ENCODE assay signal across 13 mouse cellular contexts in genomic region chr5:151248671-151249620, GRCm38 (mm10). TPM values are rescaled to one million over a fixed set of nuclear protein-coding genes. Genes with fewer than 3 reads are reported as not detected.
DNase-seq lines count a peak whose midpoint lies in the region; ATAC-seq lines count a peak whose summit lies in the region.
"Had no signal": no experiment of that assay in that cellular context is flagged by ENCODE, and none has a peak within 500 bp of the region (broad histone marks: within the 10 kb centered on the region; RNA-seq: fewer than 3 reads in every experiment).

No protein-coding gene starts in this region.

- peak; percentile 16 for DNase-seq in embryo, embryonic 10 days (ENCODE audit: low spot score)
- DNase-seq in embryo, embryonic 9.5 days (ENCODE audit: extremely low spot score) = no peak
- no peak for DNase-seq in hindbrain, embryonic 11.5 days (ENCODE audit: low spot score)
- peak; percentile 47 for DNase-seq in brain, adult 2 months (ENCODE audit: low read depth, low spot score)
- no peak for DNase-seq in gastrocnemius, postnatal 10 days
- DNase-seq in cerebellum, adult 11-12 months = no peak
- DNase-seq: adrenal gland, adult 8-10 months; cerebellum, adult 9-11 months had no signal

- peak; percentile 59; the same call in 1 of the 2 replicates for ATAC-seq in hindbrain, embryonic 15.5 days (ENCODE audit: low FRiP score, low read depth)
- no peak for ATAC-seq in hindbrain, embryonic 11.5 days (ENCODE audit: low FRiP score)
- peak; percentile 91 for ATAC-seq in liver, embryonic 16.5 days (ENCODE audit: low read depth)
- ATAC-seq: intestine, embryonic 16.5 days had no signal

- H3K36me3 ChIP-seq in hindbrain, embryonic 15.5 days = no peaks in the 10 kb centered on the region
- no peaks in the 10 kb centered on the region for H3K36me3 ChIP-seq in hindbrain, embryonic 11.5 days (ENCODE audit: control insufficient read depth, insufficient read depth, low read length)
- H3K36me3 ChIP-seq in liver, embryonic 16.5 days (ENCODE audit: control insufficient read depth, insufficient read depth) = no peaks in the 10 kb centered on the region
- H3K36me3 ChIP-seq: G1E; limb, embryonic 13.5 days had no signal

- no peak overlapping the region for H3K27ac ChIP-seq in hindbrain, embryonic 15.5 days (replicated peaks)
- H3K27ac ChIP-seq in hindbrain, embryonic 11.5 days (ENCODE audit: low read depth, low read length) = no peak overlapping the region
- peak overlapping the region; percentile 65 for H3K27ac ChIP-seq in liver, embryonic 16.5 days (ENCODE audit: low read length)
- H3K27ac ChIP-seq: limb, embryonic 13.5 days had no signal

- H3K9ac ChIP-seq in hindbrain, embryonic 15.5 days = no peak overlapping the region
- H3K9ac ChIP-seq in hindbrain, embryonic 11.5 days (ENCODE audit: low read depth, low read length) = no peak overlapping the region
- no peak overlapping the region for H3K9ac ChIP-seq in liver, embryonic 16.5 days (ENCODE audit: low read depth, low read length)
- H3K9ac ChIP-seq: limb, embryonic 13.5 days had no signal

- H3K4me1 ChIP-seq in hindbrain, embryonic 15.5 days (replicated peaks) = peaks cover 3% of the 10 kb centered on the region; the same call in 1 of the 2 replicates
- H3K4me1 ChIP-seq in hindbrain, embryonic 11.5 days (replicated peaks; ENCODE audit: control insufficient read depth, insufficient read depth, low read length) = no peaks in the 10 kb centered on the region
- peaks cover 21% of the 10 kb centered on the region for H3K4me1 ChIP-seq in liver, embryonic 16.5 days (ENCODE audit: control insufficient read depth, low read depth, low read length)

- H3K4me3 ChIP-seq in hindbrain, embryonic 15.5 days = no peak overlapping the region
- no peak overlapping the region for H3K4me3 ChIP-seq in hindbrain, embryonic 11.5 days (ENCODE audit: low read depth, low read length)
- H3K4me3 ChIP-seq in liver, embryonic 16.5 days (ENCODE audit: low read depth, low read length) = peak overlapping the region; percentile 7; the same call in 1 of the 2 replicates
- H3K4me3 ChIP-seq: limb, embryonic 13.5 days had no signal

- H3K4me2 ChIP-seq in hindbrain, embryonic 15.5 days = no peak overlapping the region
- H3K4me2 ChIP-seq in hindbrain, embryonic 11.5 days (replicated peaks; ENCODE audit: low read depth, low read length) = no peak overlapping the region
- H3K4me2 ChIP-seq in liver, embryonic 16.5 days (ENCODE audit: low read depth, low read length) = peak overlapping the region; percentile 43
- H3K4me2 ChIP-seq: limb, embryonic 13.5 days had no signal

- no peaks in the 10 kb centered on the region for H3K9me3 ChIP-seq in hindbrain, embryonic 15.5 days
- no peaks in the 10 kb centered on the region for H3K9me3 ChIP-seq in hindbrain, embryonic 11.5 days (ENCODE audit: control insufficient read depth, low read length)
- H3K9me3 ChIP-seq in liver, embryonic 16.5 days (replicated peaks; ENCODE audit: control insufficient read depth, low read length) = no peaks in the 10 kb centered on the region
- H3K9me3 ChIP-seq: limb, embryonic 13.5 days had no signal

- no peaks in the 10 kb centered on the region for H3K27me3 ChIP-seq in hindbrain, embryonic 15.5 days
- H3K27me3 ChIP-seq in hindbrain, embryonic 11.5 days (ENCODE audit: control insufficient read depth, insufficient read depth, low read length) = no peaks in the 10 kb centered on the region
- H3K27me3 ChIP-seq in liver, embryonic 16.5 days (ENCODE audit: control insufficient read depth, insufficient read depth, low read depth, low read length) = no peaks in the 10 kb centered on the region
- H3K27me3 ChIP-seq: limb, embryonic 13.5 days had no signal

- 53% methylated on average over 10 of the region's 10 CpGs for WGBS in hindbrain, embryonic 15.5 days
- WGBS in hindbrain, embryonic 11.5 days = 70% methylated on average over 10 of the region's 10 CpGs
- 56% methylated on average over 10 of the region's 10 CpGs for WGBS in liver, embryonic 16.5 days (ENCODE audit: insufficient replicate concordance)

RNA-seq across cellular contexts. Expression of gene Stard13, which starts 15.3 kb away (rescaled TPM):
- polyA plus RNA-seq in hindbrain, embryonic 15.5 days (2015; fragmentation: Nextera tagmentation; extraction: Ambion mirVana) = 6.1 and 6.2 TPM in 2 replicates
- 4.1 and 4.3 TPM in 2 replicates for polyA plus RNA-seq in hindbrain, embryonic 11.5 days (2014; fragmentation: Nextera tagmentation; extraction: Ambion mirVana)
- 0.98 and 1.4 TPM in 2 replicates for polyA plus RNA-seq in liver, embryonic 16.5 days (2015; fragmentation: Nextera tagmentation; extraction: Ambion mirVana)
- 10 to 100 TPM; 19.1 to 26.0 TPM for total RNA-seq in gastrocnemius, postnatal 10 days (2021)
- polyA plus RNA-seq: G1E had no signal

Comparison
In these comparisons a context has a peak if more than half of its experiments do, and no peak if none do; other contexts are left out.
1. DNase-seq: peak in embryo, embryonic 10 days (single experiment) and brain, adult 2 months (single experiment); none in embryo, embryonic 9.5 days (single experiment), hindbrain, embryonic 11.5 days (single experiment), gastrocnemius, postnatal 10 days (single experiment) and cerebellum, adult 11-12 months (single experiment).